Mouse (Mus musculus) olfactory bulb, adult 2 months (tissue): Measurements from ENCODE around the gene Tex14.

Experiments used
- CTCF ChIP-seq: fragments of 200-500 bp; IDR thresholded peaks from 2 replicates; pipeline ENCODE4 v1.5.1; 2012; ENCODE audit warnings: low read depth, mild to moderate bottlenecking, low read length, moderate library complexity; ENCODE audit not compliant: insufficient read depth
- POLR2A ChIP-seq: fragments of 200-500 bp; IDR thresholded peaks from 2 replicates; pipeline ENCODE4 v1.6.1; 2012; ENCODE audit warnings: mild to moderate bottlenecking, low read depth, low read length, moderate library complexity; ENCODE audit not compliant: insufficient read depth

DNA sequence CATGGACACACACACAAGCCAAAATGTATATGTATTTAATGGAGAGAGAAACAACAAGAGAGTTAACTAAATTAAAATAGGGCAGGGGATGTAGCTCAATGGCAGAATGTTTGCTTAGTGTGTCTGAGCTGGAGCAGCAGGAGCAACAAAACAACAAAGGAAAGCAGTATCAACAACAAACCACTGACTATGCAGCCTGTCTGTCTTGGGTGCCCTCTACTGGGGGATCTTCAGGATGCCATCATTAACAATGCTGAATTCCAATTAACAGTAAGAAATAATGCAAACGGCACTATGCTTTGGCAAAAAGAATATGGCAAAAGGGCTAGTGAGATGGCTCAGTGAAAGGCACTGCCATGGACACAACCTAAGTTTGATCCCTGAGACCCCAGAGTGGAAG is 11.0 kb upstream of the Tex14 start:
- TF ChIP-seq CTCF (no peak), POLR2A (no peak)
